Mouse (Mus musculus) urinary bladder, postnatal 25 days (tissue): ENCODE results near the gene Ltbp3.
"Not testable (repeated sequence)": the region's sequence is repeated elsewhere in the genome, so short reads cannot be mapped to it uniquely, and the experiment has no call there.

Experiments
- DNase-seq: peaks from one replicate; pipeline ENCODE4 v3.0.0; 2022; ENCODE audit warnings: low spot score

Gene Ltbp3

GRCm38 (mm10) chr19:5793917-5794770, 53.4 kb downstream of the Ltbp3 start:
- not testable (repeated sequence) for DNase-seq

- no peak for DNase-seq
These were observed 54.3 kb downstream of the Ltbp3 start for GRCm38 (mm10) chr19:5794771-5795576.

GRCm38 (mm10) chr19:5795668-5796572, 55.2 kb downstream of the Ltbp3 start:
- DNase-seq = no peak

- no peak for DNase-seq
These were observed 55.9 kb downstream of the Ltbp3 start for GRCm38 (mm10) chr19:5796573-5797111.

GRCm38 (mm10) chr19:5797381-5798111, 56.8 kb downstream of the Ltbp3 start:
- no peak for DNase-seq

GRCm38 (mm10) chr19:5798700-5799479, 58.2 kb downstream of the Ltbp3 start:
- DNase-seq = no peak

GRCm38 (mm10) chr19:5799566-5800349, 59.1 kb downstream of the Ltbp3 start:
- no peak for DNase-seq

GRCm38 (mm10) chr19:5800350-5800631, 59.6 kb downstream of the Ltbp3 start:
- DNase-seq = no peak

- no peak for DNase-seq
These were observed 60.1 kb downstream of the Ltbp3 start for GRCm38 (mm10) chr19:5800632-5801431.

- DNase-seq = no peak
These were observed 60.8 kb downstream of the Ltbp3 start for GRCm38 (mm10) chr19:5801432-5801964.

GRCm38 (mm10) chr19:5802011-5802786, 61.5 kb downstream of the Ltbp3 start:
- peak; percentile 96 for DNase-seq

GRCm38 (mm10) chr19:5802787-5803040, 62.0 kb downstream of the Ltbp3 start:
- no peak for DNase-seq

GRCm38 (mm10) chr19:5803041-5803880, 62.6 kb downstream of the Ltbp3 start:
- peak; percentile 99 for DNase-seq

GRCm38 (mm10) chr19:5803881-5804279, 63.2 kb downstream of the Ltbp3 start:
- no peak for DNase-seq

- no peak for DNase-seq
These were observed 63.7 kb downstream of the Ltbp3 start for GRCm38 (mm10) chr19:5804371-5804899.

GRCm38 (mm10) chr19:5806051-5806808, 65.5 kb downstream of the Ltbp3 start:
- DNase-seq = no peak
